Mouse (Mus musculus) lung, postnatal 0 days (tissue): ENCODE results near the gene Sphk1.

Experiments
- CTCF ChIP-seq: IDR thresholded peaks from 2 replicates; pipeline ENCODE4 v1.5.1; 2016; ENCODE audit warnings: antibody characterized with exemption, mild to moderate bottlenecking
- EP300 ChIP-seq: IDR thresholded peaks from 2 replicates; pipeline ENCODE4 v1.6.1; 2016; ENCODE audit warnings: antibody characterized with exemption, mild to moderate bottlenecking, control low read depth

DNA sequence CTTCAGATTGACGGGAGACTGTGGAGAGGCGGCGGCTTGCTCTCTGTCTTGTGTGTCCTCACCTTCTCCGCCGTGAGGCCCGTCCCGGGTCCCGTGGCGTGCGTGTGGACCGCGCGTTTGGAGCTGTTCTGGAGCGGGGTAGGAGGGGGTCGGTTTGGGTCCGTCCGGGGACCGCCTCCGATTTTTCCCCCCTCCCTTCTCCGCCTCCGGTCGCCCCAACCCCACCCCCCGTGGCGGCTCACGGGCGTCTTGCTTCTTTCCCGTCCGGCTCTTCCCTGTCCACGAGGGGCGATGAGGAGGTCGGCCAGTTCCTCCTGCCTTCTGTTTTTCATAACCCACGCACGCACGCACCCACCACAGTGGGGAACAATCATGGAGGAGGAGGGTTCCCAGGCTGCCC is 32.1 kb upstream of the Sphk1 start:
- TF ChIP-seq CTCF (no peak), EP300 (no peak)
